Mouse (Mus musculus) gastrocnemius, postnatal 25 days (tissue): ENCODE data around the gene Cbx5. TPM values are rescaled to one million over a fixed set of nuclear protein-coding genes. Genes with fewer than 3 reads are reported as not detected.
"Not testable (repeated sequence)": the region's sequence is repeated elsewhere in the genome, so short reads cannot be mapped to it uniquely, and the experiment has no call there.

Source experiments
- DNase-seq: peaks from one replicate; pipeline ENCODE4 v3.0.0; 2022
- total RNA-seq, 2 experiments: library from RNA; stranded (reverse); gene quantifications; 1 replicate in 1 of 2; 2 replicates in 1 of 2; pipeline ENCODE4 v1.2.3; 2021

The Cbx5 gene
- total RNA-seq, 2 experiments from 2014 or later = 29.0 to 29.6 TPM

- no peak for DNase-seq
Observed at GRCm38 (mm10) chr15:103251595-103251994, 12.0 kb upstream of the Cbx5 start.

GRCm38 (mm10) chr15:103250195-103250740 lies 10.7 kb upstream of the Cbx5 start:
- DNase-seq = peak; percentile 56

GRCm38 (mm10) chr15:103249511-103249910 lies 9.9 kb upstream of the Cbx5 start:
- DNase-seq = not testable (repeated sequence)

- DNase-seq = peak; percentile 35
Observed at GRCm38 (mm10) chr15:103248401-103249313, 9.0 kb upstream of the Cbx5 start.

- DNase-seq = no peak
Observed at GRCm38 (mm10) chr15:103247782-103248400, 8.3 kb upstream of the Cbx5 start.

GRCm38 (mm10) chr15:103247078-103247781 lies 7.6 kb upstream of the Cbx5 start:
- no peak for DNase-seq

- no peak for DNase-seq
Observed at GRCm38 (mm10) chr15:103245616-103246015, 6.0 kb upstream of the Cbx5 start.

GRCm38 (mm10) chr15:103242885-103243284 lies 3.3 kb upstream of the Cbx5 start:
- no peak for DNase-seq

- DNase-seq = not testable (repeated sequence)
Observed at GRCm38 (mm10) chr15:103241071-103242018, 1.7 kb upstream of the Cbx5 start.

- peak; percentile 93 for DNase-seq
Observed at GRCm38 (mm10) chr15:103240160-103241028, 778 bp upstream of the Cbx5 start, which contains the start of gene Hnrnpa1. Gene Hnrnpa1 (plus strand): TSS chr15:103240432.

GRCm38 (mm10) chr15:103239130-103239684 lies 409 bp downstream of the Cbx5 start:
- peak; percentile 93 for DNase-seq

GRCm38 (mm10) chr15:103237295-103237694 lies 2.3 kb downstream of the Cbx5 start:
- no peak for DNase-seq

GRCm38 (mm10) chr15:103233119-103233518 lies 6.5 kb downstream of the Cbx5 start:
- DNase-seq = no peak

GRCm38 (mm10) chr15:103228904-103229303 lies 10.7 kb downstream of the Cbx5 start:
- DNase-seq = no peak

- no peak for DNase-seq
Observed at GRCm38 (mm10) chr15:103227572-103227971, 12.0 kb downstream of the Cbx5 start.

GRCm38 (mm10) chr15:103227022-103227421 lies 12.6 kb downstream of the Cbx5 start:
- DNase-seq = no peak

- no peak for DNase-seq
Observed at GRCm38 (mm10) chr15:103224161-103224560, 15.5 kb downstream of the Cbx5 start.

GRCm38 (mm10) chr15:103221386-103221785 lies 18.2 kb downstream of the Cbx5 start:
- DNase-seq = no peak

GRCm38 (mm10) chr15:103220785-103221184 lies 18.8 kb downstream of the Cbx5 start:
- DNase-seq = no peak

GRCm38 (mm10) chr15:103216052-103216451 lies 23.6 kb downstream of the Cbx5 start:
- no peak for DNase-seq
